Mouse (Mus musculus) hindbrain, embryonic 11.5 days (tissue): ENCODE measurements around the gene Mrpl54. TPM values are rescaled to one million over a fixed set of nuclear protein-coding genes. Genes with fewer than 3 reads are reported as not detected.

Experiments used
- ATAC-seq: fragments of 200-750 bp; cut with Nextera tagmentation; 2 replicates; pipeline ENCODE4 v1.8.0; 2017; ENCODE audit warnings: mild to moderate bottlenecking, moderate TSS enrichment, moderate library complexity; ENCODE audit not compliant: low FRiP score
- DNase-seq: peaks from one replicate; pipeline ENCODE4 v3.0.0-alpha.2; 2015; ENCODE audit warnings: low spot score
- H3K27ac ChIP-seq: fragments of 300-500 bp; sonication (generic); 2 replicates; pipeline ENCODE4 v1.5.1; 2014; ENCODE audit warnings: mild to moderate bottlenecking, low read depth, low read length
- H3K27me3 ChIP-seq: fragments of 300-500 bp; sonication (generic); 2 replicates; pipeline ENCODE4 v1.6.1; 2014; ENCODE audit warnings: mild to moderate bottlenecking, low read length, moderate library complexity, mixed read lengths; ENCODE audit not compliant: control insufficient read depth, insufficient read depth
- H3K36me3 ChIP-seq: fragments of 300-500 bp; sonication (generic); 2 replicates; pipeline ENCODE4 v1.6.1; 2014; ENCODE audit warnings: mild to moderate bottlenecking, low read length, moderate library complexity, mixed read lengths; ENCODE audit not compliant: control insufficient read depth, insufficient read depth
- H3K4me1 ChIP-seq: fragments of 300-500 bp; sonication (generic); replicated peaks from 2 replicates; pipeline ENCODE4 v1.6.1; 2014; ENCODE audit warnings: low read length, mixed read lengths; ENCODE audit not compliant: control insufficient read depth, insufficient read depth
- H3K4me2 ChIP-seq: fragments of 300-500 bp; sonication (generic); replicated peaks from 2 replicates; pipeline ENCODE4 v1.6.1; 2014; ENCODE audit warnings: mild to moderate bottlenecking, low read depth, low read length
- H3K4me3 ChIP-seq: fragments of 300-500 bp; sonication (generic); 2 replicates; pipeline ENCODE4 v1.5.1; 2014; ENCODE audit warnings: low read depth, low read length
- H3K9ac ChIP-seq: fragments of 300-500 bp; sonication (generic); 2 replicates; pipeline ENCODE4 v1.6.1; 2014; ENCODE audit warnings: low read depth, low read length
- H3K9me3 ChIP-seq: fragments of 300-500 bp; sonication (generic); 2 replicates; pipeline ENCODE4 v1.6.1; 2016; ENCODE audit warnings: low read length; ENCODE audit not compliant: control insufficient read depth
- WGBS: fragments of 180-500 bp; shearing (Covaris S2); extraction: QIAGEN DNeasy Blood & Tissue Kit; methylation state at CpG from one replicate; pipeline ENCODE4 v1.1.7; 2014; 5-methylcytosine and 5-hydroxymethylcytosine counted together
- polyA plus RNA-seq: library from polyadenylated mRNA; unstranded; fragments of >200 nt; fragmentation: Nextera tagmentation; extraction: Ambion mirVana; gene quantifications from 2 replicates; pipeline ENCODE4 v1.2.1, GENCODE M21; 2014

Mrpl54 gene
- polyA plus RNA-seq, 1 experiment from 2014 or later: 182 TPM

DNA sequence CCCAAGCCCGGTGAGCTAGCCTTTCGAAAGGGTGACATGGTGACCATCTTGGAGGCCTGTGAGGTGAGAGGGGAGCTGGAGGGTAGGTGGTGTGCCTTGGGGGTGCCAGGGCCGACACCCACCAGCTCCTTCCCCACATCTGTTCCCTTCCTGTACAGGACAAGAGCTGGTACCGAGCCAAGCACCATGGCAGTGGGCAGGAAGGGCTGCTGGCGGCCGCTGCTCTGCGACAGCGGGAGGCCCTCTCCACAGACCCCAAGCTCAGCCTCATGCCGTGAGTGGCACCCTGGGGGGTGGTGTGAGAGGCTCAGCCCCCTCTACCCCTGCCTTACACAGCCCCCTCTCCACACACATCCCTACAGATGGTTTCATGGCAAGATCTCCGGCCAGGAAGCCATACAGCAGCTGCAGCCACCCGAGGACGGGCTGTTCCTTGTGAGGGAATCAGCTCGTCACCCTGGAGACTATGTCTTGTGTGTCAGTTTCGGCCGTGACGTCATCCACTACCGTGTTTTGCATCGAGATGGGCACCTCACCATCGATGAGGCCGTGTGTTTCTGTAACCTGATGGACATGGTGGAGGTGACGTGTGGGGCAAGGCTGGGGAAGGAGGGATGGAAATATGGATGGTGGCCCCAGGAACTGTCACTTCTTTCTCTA lies 7.4 kb downstream of the Mrpl54 start:
- no peak overlapping the region for H3K4me2 ChIP-seq
- H3K27me3 ChIP-seq: peaks cover 35% of the 10 kb centered on the region
- ATAC-seq (peak; percentile 16; the same call in 1 of the 2 replicates), DNase-seq (no peak)
- no peaks in the 10 kb centered on the region for H3K9me3 ChIP-seq
- 36% methylated on average over 21 of the region's 21 CpGs for WGBS
- no peaks in the 10 kb centered on the region; the same call in 1 of the 2 replicates for H3K4me1 ChIP-seq
- H3K9ac ChIP-seq: no peak overlapping the region
- no peak overlapping the region for H3K27ac ChIP-seq
- H3K36me3 ChIP-seq: no peaks in the 10 kb centered on the region
- H3K4me3 ChIP-seq: no peak overlapping the region

DNA sequence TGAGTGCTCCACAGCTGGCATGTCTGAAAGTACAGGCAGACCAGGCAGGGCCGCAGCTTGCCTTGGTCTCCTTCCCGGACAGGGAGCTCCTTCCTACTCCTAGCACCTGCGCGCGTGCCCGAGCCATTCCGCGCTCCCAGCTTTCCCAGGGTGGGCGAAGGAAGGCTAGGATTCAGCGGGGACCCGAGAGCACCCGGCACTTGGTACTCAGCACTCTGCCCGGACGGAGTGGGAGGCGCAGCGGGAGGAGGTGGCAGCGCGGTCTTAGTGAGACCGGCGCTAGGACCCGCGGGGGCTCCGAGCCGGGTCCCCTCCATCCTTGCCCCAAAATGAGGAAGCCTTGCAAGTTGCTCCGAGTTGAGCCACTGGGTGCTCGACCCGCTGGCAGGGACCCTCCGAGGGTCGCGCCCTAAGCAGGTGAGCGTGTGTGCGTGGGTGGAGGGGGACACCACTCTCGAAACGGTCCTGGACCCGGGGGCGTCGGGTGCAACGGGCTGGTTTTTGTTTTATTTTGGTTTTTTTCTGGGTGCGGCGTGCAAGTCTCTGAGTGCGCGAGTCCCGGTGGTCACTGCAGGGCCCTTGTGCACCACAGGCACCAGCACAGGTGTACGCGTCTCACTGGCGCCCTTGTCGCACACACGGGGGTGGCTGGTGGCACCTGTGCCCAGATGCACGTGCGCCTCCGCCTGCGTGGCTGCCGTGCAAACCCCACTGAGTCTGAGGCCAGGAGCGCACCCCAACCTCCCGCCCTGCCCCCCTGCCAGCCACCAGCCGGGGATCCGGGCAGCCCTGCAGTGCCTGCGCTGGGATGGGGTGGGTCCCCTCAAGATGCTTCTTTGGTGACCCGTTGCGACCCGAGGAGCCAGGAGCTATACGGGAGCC lies 9.3 kb downstream of the Mrpl54 start:
- DNase-seq: peak; percentile 63
- peak overlapping the region; percentile 37 for H3K4me3 ChIP-seq
- WGBS: 2% methylated on average over 61 of the region's 62 CpGs
- H3K9ac ChIP-seq: peak overlapping the region; percentile 4
- H3K9me3 ChIP-seq: no peaks in the 10 kb centered on the region
- H3K36me3 ChIP-seq: no peaks in the 10 kb centered on the region
- peaks cover 51% of the 10 kb centered on the region for H3K27me3 ChIP-seq
- peaks cover under 1% of the 10 kb centered on the region; the same call in 1 of the 2 replicates for H3K4me1 ChIP-seq
- no peak overlapping the region for H3K27ac ChIP-seq
- ATAC-seq: no peak
- H3K4me2 ChIP-seq: peak overlapping the region; percentile 58

DNA sequence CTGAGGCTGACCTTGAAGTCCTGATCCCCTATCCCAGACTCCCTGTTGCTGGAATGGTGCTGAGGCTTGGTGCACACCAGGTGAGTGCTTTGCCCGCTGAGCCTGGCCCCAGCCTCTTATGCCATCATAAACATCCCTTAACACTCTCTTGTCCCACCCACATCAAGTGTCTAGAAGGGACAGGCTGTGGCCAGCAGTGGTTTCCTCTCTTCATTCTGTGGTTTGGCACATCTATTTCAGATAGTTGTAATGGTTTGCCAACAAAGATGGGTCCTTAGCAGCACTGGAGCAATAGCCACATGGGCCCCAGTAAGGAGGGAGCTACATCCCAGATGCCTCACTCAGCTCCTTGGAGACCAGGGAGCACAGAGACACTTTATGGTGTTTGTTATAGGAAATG lies 11.8 kb downstream of the Mrpl54 start:
- Histone ChIP-seq H3K27me3 (peaks cover 64% of the 10 kb centered on the region), H3K4me1 (peaks cover 5% of the 10 kb centered on the region; the same call in 1 of the 2 replicates), H3K4me3 (no peak overlapping the region), H3K9me3 (no peaks in the 10 kb centered on the region), H3K36me3 (no peaks in the 10 kb centered on the region), H3K9ac (no peak overlapping the region), H3K4me2 (no peak overlapping the region), H3K27ac (no peak overlapping the region)
- WGBS: 62% methylated on average over 1 of the region's 1 CpGs
- no peak for ATAC-seq
- DNase-seq: no peak

DNA sequence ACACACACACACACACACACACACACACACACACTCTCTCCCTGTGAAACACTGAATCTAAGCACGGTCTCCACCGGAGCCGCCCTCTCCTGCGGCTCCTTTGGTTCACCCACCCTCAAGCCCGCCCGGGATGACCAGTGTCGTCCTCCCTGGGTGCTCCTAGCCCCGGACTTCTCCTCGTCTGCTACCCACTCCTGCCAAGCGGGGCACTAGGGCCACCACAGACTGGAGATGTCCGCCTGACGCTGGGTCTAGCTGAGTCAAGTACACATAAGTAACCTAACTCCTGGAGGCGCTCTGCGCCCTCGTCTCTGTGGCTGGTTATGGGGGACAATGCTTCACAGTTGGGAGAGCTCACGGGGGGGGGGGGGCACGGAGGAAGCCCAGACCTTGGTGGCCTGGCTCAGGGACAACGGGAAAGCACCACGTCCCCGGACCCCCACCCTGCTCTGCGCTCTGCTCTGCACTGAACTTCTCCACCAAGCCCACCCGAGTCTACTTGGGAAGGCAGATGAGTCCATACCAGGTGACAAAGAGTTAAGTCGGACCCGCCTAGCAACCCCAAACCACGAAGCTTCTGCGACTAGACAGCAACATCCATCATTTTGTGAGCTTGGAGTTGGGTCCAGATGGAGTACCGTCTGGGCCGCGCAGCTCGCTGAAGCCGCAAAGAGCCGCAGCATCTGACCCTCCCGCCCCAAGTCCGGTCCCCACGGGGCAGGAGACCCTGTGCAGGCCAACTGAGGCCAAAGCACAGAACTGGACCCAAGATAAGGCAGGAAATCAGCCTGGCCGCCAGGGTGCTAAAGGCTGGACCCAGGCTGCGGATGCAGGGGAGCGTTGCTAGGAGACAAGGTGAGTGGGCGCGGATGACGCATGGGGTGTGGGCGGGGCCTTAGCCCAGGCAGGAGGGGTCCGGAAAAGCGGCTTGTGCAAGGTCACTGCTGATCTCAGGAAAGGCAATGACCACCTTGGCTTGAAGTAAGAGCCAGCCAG lies 14.0 kb downstream of the Mrpl54 start, which contains the start of gene Matk:
TSS of gene Matk (plus strand) at position 512 of the 996 bp plus-strand sequence.
- Histone ChIP-seq H3K4me3 (peak within 1 kb of the TSS; percentile 1; the same call in 1 of the 2 replicates), H3K9me3 (no peaks in the 10 kb centered on the region), H3K27me3 (peaks cover 48% of the 10 kb centered on the region), H3K27ac (no peak within 1 kb of the TSS), H3K9ac (no peak within 1 kb of the TSS), H3K4me2 (peak within 1 kb of the TSS; percentile 19), H3K4me1 (peaks cover 5% of the 10 kb centered on the region; the same call in 1 of the 2 replicates), H3K36me3 (no peaks in the 10 kb centered on the region)
- ATAC-seq: peak; percentile 78
- 10% methylated on average over 43 of the region's 44 CpGs for WGBS
- DNase-seq: peak; percentile 76

DNA sequence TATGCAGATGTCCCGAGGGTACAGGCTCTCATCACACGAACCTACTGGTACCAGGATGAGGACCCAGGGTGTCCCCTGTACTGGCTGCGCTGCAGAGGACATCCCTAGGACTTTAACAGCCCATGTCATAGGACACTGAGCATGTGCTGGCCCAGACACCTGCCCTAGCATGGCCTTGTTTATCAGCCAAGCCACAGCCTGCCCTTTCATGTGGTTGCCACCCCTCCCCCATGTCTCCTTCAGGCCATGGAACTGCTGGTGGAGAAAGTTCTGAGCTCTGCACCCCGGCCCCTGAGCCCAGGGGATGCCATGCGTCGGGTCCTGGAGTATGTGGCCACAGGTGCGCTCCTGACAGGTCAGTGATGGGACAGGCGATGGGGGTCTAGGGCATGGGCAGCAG lies 17.3 kb downstream of the Mrpl54 start:
- Histone ChIP-seq H3K4me3 (no peak overlapping the region), H3K36me3 (no peaks in the 10 kb centered on the region), H3K27me3 (peaks cover 30% of the 10 kb centered on the region), H3K27ac (no peak overlapping the region), H3K9ac (no peak overlapping the region), H3K9me3 (no peaks in the 10 kb centered on the region), H3K4me1 (peaks cover 5% of the 10 kb centered on the region; the same call in 1 of the 2 replicates), H3K4me2 (no peak overlapping the region)
- no peak for ATAC-seq
- no peak for DNase-seq
- 86% methylated on average over 8 of the region's 8 CpGs for WGBS

DNA sequence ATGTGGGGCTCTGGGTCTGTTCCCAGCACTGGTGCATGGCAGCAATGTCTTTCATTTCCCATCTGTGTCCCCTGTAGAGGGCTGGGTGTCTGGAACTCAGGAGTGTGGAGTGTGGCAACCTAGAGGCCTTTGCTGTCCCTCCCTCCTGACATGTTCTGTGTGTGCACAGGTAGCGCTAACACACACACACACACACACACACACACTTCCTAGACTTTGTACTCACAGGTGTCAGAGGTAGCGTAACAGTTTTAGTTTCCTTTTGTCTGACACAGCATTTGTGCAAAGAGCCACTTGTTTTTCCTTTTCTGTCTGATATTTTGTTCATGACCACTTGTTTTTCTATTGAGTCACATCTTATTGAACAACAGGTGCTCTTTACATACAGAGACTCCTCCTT lies 18.9 kb downstream of the Mrpl54 start:
- no peak for ATAC-seq
- H3K9ac ChIP-seq: no peak overlapping the region
- H3K36me3 ChIP-seq: no peaks in the 10 kb centered on the region
- H3K4me1 ChIP-seq: peaks cover 5% of the 10 kb centered on the region; the same call in 1 of the 2 replicates
- DNase-seq: no peak
- no peak overlapping the region for H3K4me2 ChIP-seq
- H3K27me3 ChIP-seq: peaks cover 17% of the 10 kb centered on the region
- 91% methylated on average over 2 of the region's 2 CpGs for WGBS
- H3K4me3 ChIP-seq: no peak overlapping the region
- no peak overlapping the region for H3K27ac ChIP-seq
- H3K9me3 ChIP-seq: no peaks in the 10 kb centered on the region

DNA sequence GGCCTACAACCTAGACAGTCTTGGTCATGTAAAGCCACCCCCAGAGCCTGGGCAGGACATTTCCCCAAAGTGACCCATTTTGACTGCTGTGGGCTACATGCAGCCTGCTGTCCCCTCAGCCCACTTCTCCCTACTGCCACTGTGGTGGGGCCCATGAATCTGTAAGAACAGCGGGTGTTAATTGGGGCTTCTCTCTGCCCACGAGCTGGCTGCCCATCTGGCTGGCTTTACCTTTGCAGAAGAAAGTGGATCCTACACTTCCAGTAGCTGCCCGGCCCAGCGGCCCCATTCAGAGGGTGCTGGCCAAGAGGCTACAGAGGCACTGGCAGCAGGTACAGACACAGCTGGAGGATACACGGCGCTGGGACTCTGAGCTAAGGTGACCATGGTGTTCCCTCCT lies 21.6 kb downstream of the Mrpl54 start:
- Histone ChIP-seq H3K27me3 (peaks cover 2% of the 10 kb centered on the region; the same call in 1 of the 2 replicates), H3K4me1 (0 out of 2 replicates have a peak, but pooled peaks cover 2% of the 10 kb centered on the region), H3K36me3 (no peaks in the 10 kb centered on the region), H3K9me3 (no peaks in the 10 kb centered on the region), H3K9ac (no peak overlapping the region), H3K4me3 (no peak overlapping the region), H3K27ac (no peak overlapping the region), H3K4me2 (no peak overlapping the region)
- ATAC-seq (no peak), DNase-seq (no peak)
- WGBS: 89% methylated on average over 6 of the region's 6 CpGs

DNA sequence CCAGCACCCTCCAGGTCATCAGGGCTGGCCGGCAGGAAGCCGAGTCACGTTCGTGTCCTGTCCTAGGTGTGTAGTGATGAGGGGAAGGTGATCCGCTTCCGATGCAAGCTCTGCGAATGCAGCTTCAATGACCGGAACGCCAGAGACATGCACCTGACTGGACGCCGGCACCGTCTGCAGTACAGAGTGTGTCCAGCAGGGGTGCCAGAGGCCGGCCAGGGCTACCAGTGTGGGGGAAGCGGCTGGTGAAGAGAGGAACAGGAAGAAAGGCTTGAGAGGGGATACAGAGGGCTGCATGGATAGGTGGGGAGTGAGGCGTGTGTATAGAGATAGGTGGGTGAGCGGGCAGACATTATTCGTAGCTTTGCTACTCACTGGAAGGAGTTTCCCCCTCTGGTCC lies 22.1 kb downstream of the Mrpl54 start:
- WGBS: 9% methylated on average over 17 of the region's 17 CpGs
- Histone ChIP-seq H3K4me2 (no peak overlapping the region), H3K27me3 (peaks cover 6% of the 10 kb centered on the region), H3K9ac (0 out of 2 replicates have a peak overlapping the region, but pooled peaks have one; percentile 15), H3K27ac (no peak overlapping the region), H3K4me1 (0 out of 2 replicates have a peak, but pooled peaks cover 5% of the 10 kb centered on the region), H3K36me3 (no peaks in the 10 kb centered on the region), H3K9me3 (no peaks in the 10 kb centered on the region), H3K4me3 (no peak overlapping the region)
- DNase-seq: peak; percentile 88
- peak; percentile 41; the same call in 1 of the 2 replicates for ATAC-seq
